Mouse (Mus musculus) pancreas, adult 10 weeks (tissue): ENCODE results near the gene Skint10. TPM values are rescaled to one million over a fixed set of nuclear protein-coding genes. Genes with fewer than 3 reads are reported as not detected.

Source experiments
- polyA plus RNA-seq: library from polyadenylated mRNA; stranded (reverse); fragments of 350-450 nt; fragmentation: Illumina TruSeq; extraction: RNeasy Lipid Tissue Mini Kit (QIAGEN cat#74804); gene quantifications from one replicate; pipeline ENCODE4 v1.2.3, GENCODE M21; 2015; ENCODE audit warnings: low read depth, low replicate concordance; ENCODE audit not compliant: insufficient read depth

The Skint10 gene
- not detected for polyA plus RNA-seq

DNA sequence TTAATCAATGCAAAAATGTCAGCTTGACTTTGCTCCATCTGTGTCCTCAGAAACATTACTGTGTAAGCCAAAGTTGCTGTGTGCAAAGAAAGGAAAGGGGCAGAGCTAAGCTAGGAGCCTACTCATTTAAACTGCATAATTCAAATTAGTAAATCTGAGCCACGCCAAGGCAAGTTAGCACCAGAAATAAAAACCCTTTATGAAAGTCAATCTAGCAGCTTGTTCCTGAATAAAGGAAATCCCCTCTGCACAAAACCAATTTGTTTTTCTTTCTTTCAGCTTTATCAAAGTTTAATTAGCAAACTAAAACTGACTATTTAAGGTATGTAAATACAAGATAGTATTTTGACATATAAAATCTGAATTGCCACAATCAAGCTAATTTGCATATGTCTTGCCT lies at the start of gene Skint10:
TSS of gene Skint10 (minus strand) at position 101 of the 400 bp plus-strand sequence.

Other genes with a start within 250 kb of the Skint10 start
- not detected for gene Skint2, start 217.7 kb downstream of the Skint10 start, polyA plus RNA-seq